Mouse (Mus musculus): Measurements from ENCODE around the gene Dpysl4. TPM values are rescaled to one million over a fixed set of nuclear protein-coding genes. Genes with fewer than 3 reads are reported as not detected.

The Dpysl4 gene
- polyA plus RNA-seq, 1 experiment from 2014 or later: 107 TPM

DNA sequence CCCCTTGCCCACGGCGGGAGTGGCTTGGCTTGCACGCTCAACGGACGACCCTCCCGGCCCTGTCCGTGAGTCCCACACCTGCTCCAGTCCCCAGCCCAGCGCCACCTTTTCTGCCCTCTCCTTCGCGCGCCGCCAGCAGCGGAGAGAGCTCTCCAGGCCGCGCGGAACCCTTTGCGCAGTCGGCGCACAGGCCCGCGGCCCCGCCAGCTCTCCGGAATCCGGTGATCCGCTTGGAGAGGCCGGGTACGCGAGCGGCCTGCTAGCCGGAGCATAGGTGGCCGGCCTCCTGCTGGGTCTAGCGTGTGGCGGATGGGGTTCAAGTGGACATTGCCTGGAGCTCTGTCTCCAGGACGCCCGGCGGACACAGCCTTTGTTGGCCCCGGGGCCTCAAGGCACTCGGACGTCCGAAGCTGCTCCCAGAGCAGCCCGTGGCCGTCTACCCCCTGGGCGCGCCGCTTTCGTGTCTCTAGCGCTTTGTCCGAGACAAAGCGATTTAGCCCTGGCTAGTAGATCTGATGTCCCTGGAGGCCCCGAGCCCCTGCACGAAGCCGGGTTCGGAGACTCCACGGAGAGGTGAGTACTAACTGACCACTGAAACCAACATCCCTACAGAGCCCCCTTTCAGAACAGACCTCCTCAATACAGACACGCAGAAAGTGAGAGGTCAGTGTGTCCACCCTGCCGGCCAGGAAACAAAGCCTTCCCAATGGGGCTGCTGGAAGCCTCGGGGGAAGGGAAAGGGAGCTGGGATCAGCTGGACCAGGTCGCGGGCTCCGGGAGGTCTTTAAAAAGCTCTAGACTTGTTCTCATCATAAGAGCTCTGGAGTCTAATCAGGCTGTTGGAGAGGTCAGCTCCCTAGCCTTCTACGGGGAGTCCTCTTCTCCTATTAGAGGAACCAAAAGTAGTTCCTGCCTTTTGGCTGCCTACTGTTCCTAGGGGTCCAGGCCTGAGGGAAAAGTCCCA is 676 bp downstream of the Dpysl4 start:
- Histone ChIP-seq H3K4me3 (peak overlapping the region; percentile 94), H3K9me3 (replicated peaks) (no peaks in the 10 kb centered on the region), H3K27me3 (ENCODE audit: low read depth, poor library complexity, severe bottlenecking) (peaks cover 42% of the 10 kb centered on the region), H3K27ac (replicated peaks) (peak overlapping the region; percentile 96), H3K4me1 (peaks cover 48% of the 10 kb centered on the region), H3K36me3 (peaks cover 38% of the 10 kb centered on the region)
- WGBS: 2% methylated on average over 61 of the region's 61 CpGs
- peak; percentile 73 for DNase-seq (ENCODE audit: low spot score)

DNA sequence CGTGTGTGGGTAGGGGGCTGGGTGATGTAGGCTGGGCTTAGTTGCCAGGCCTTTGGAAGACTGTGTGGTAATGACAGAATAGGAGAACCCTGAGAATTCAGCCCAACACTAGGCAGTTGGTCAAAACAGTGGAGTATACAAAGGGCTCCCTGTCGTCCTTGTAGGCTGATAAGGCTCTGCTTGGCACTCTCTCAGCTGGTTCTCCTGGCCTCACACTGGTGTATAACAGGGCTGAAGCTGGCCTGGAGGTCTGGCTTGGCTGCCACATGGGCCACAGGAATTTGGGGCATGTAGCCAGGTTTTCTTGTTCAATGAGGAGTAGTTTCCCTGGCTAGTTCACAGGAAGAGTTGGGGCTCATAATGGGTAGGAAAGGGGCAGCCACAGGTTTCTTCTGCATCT is 2.0 kb downstream of the Dpysl4 start:
- peaks cover 41% of the 10 kb centered on the region for H3K4me1 ChIP-seq
- peaks cover 51% of the 10 kb centered on the region for H3K36me3 ChIP-seq
- H3K27ac ChIP-seq (replicated peaks): peak overlapping the region; percentile 96; the same call in 1 of the 2 replicates
- WGBS: 79% methylated on average over 2 of the region's 2 CpGs
- H3K27me3 ChIP-seq (ENCODE audit: low read depth, poor library complexity, severe bottlenecking): peaks cover 42% of the 10 kb centered on the region
- DNase-seq (ENCODE audit: low spot score): no peak
- H3K9me3 ChIP-seq (replicated peaks): no peaks in the 10 kb centered on the region
- peak overlapping the region; percentile 94 for H3K4me3 ChIP-seq

DNA sequence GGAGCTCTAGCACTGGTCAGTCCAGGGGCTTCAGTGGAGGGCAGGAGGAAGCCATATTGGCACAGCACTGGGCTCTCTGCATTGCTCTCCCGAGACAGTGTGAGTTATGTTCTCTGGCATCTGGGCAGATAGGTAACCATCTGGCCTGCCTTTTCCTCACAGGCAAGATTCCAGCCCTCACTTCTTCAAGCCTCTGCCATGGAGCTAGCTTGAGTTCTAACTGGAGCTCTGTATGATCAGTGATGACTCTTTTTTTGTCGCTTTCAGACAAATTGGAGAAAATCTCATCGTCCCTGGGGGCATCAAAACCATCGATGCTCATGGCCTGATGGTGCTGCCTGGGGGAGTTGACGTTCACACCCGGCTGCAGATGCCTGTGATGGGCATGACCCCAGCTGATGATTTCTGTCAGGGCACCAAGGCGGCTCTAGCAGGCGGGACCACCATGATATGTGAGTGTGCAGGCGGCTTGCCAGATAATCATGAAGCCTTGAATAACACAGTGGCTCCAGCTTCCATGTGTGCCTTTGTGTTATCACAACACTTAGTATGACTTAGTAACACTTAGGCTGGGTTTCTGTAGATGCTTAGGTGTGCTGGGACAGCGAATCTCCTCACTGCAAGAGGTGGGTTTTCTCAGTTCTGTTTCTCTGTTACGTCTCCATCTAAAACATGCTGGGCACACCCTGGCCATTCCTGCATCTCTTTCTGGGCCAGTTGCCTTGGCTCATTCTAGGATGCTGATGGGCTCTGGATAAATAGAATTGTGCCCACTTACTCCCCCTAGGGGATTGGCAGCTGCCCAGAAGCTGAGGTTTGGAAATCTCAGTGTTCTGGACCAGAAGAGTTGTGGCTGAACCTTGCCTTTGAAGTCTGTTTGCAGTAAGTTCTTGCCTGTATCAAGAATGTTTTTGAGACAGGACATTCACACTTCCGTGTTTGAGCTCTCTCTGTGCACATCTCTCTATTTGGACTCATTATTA is 4.4 kb downstream of the Dpysl4 start:
- no peak overlapping the region for H3K4me3 ChIP-seq
- peaks cover 36% of the 10 kb centered on the region for H3K4me1 ChIP-seq
- WGBS: 91% methylated on average over 12 of the region's 12 CpGs
- peaks cover 75% of the 10 kb centered on the region for H3K36me3 ChIP-seq
- DNase-seq (ENCODE audit: low spot score): no peak
- H3K27ac ChIP-seq (replicated peaks): no peak overlapping the region
- H3K27me3 ChIP-seq (ENCODE audit: low read depth, poor library complexity, severe bottlenecking): peaks cover 29% of the 10 kb centered on the region
- no peaks in the 10 kb centered on the region for H3K9me3 ChIP-seq (replicated peaks)

DNA sequence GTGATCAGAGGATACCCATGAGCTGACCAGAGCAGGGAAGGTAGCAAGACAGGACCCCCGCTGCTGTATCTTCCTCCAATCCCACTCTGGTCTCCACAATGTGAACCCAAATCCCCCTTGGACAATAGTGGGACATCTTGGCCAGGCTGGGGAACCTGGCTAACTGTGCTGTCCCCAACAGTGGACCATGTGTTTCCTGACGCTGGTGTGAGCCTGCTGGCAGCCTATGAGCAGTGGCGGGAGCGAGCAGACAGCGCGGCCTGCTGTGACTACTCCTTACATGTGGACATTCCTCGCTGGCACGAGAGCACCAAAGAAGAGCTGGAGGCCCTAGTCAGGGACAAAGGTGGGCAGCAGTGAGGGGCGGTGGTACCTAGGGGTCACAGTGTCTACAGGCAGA is 5.9 kb downstream of the Dpysl4 start:
- H3K27ac ChIP-seq (replicated peaks): no peak overlapping the region
- no peaks in the 10 kb centered on the region for H3K9me3 ChIP-seq (replicated peaks)
- DNase-seq (ENCODE audit: low spot score): no peak
- H3K36me3 ChIP-seq: peaks cover 90% of the 10 kb centered on the region
- peaks cover 25% of the 10 kb centered on the region for H3K4me1 ChIP-seq
- no peak overlapping the region for H3K4me3 ChIP-seq
- H3K27me3 ChIP-seq (ENCODE audit: low read depth, poor library complexity, severe bottlenecking): peaks cover 15% of the 10 kb centered on the region
- WGBS: 95% methylated on average over 9 of the region's 9 CpGs

DNA sequence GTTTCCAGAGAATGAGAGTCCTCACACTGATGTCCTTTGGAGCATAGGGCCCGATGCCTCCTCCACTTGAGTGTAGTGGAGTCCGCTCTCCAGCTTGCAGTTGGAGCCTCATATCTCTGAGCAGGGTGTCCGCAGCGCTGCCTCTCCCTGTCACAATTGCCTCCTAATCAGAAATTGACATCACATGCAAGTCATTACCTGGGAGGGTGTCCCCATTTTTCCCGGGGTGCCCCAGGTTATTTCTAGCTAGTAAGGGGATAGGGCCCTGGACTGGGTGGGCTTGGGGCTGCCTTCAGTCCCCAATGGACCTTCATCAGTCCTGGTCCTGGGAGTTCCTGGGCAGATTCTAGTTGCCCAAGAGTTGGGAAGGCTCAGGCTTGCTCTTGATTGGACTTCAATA is 6.9 kb downstream of the Dpysl4 start:
- Histone ChIP-seq H3K27ac (replicated peaks) (no peak overlapping the region), H3K36me3 (peaks cover 100% of the 10 kb centered on the region), H3K9me3 (replicated peaks) (no peaks in the 10 kb centered on the region), H3K4me3 (no peak overlapping the region), H3K27me3 (ENCODE audit: low read depth, poor library complexity, severe bottlenecking) (peaks cover 5% of the 10 kb centered on the region), H3K4me1 (peaks cover 15% of the 10 kb centered on the region)
- no peak for DNase-seq (ENCODE audit: low spot score)
- 95% methylated on average over 5 of the region's 5 CpGs for WGBS

DNA sequence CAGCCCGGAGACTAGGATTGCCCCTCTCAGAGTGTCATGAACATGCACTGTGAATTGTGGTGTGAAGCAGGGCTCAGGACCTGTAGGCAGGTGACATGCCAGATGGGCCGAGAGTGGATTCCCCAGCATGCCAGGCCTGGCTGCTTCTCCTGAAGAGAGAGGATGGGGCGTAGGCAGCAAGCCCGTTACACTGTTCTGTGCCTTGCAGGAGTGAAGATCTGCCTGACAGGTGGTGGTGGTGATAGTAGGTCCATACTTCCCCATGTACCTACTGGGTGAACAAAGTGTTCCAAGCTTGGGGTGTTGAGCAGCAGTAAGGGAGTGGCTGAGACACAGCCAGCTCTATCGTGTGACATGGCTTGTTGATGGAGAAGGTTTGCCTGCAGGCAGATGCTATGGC is 7.3 kb downstream of the Dpysl4 start:
- H3K27me3 ChIP-seq (ENCODE audit: low read depth, poor library complexity, severe bottlenecking): peaks cover under 1% of the 10 kb centered on the region; the same call in 1 of the 2 replicates
- H3K4me3 ChIP-seq: no peak overlapping the region
- H3K27ac ChIP-seq (replicated peaks): no peak overlapping the region
- H3K36me3 ChIP-seq: peaks cover 100% of the 10 kb centered on the region
- no peak for DNase-seq (ENCODE audit: low spot score)
- WGBS: 92% methylated on average over 5 of the region's 5 CpGs
- H3K9me3 ChIP-seq (replicated peaks): no peaks in the 10 kb centered on the region
- H3K4me1 ChIP-seq: peaks cover 11% of the 10 kb centered on the region; the same call in 1 of the 2 replicates

DNA sequence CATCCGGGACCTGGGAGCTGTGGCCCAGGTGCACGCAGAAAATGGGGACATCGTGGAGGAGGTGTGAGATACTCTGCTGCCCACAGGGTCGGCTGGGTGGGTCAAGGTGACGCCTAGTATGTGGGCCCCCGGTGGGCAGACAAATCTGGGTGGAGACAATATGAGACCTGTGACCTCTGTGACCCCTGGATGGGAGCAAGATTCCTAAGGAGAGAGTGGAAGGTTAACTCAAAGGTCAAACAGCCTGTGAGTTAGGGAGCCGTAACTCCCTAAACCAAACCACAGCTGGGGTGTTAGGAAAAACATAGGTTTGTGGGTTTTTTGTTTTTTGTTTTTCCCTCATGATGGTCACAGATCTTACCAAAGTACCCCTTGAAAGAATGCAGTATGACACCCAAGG is 8.0 kb downstream of the Dpysl4 start:
- Histone ChIP-seq H3K4me1 (peaks cover 4% of the 10 kb centered on the region; the same call in 1 of the 2 replicates), H3K9me3 (replicated peaks) (no peaks in the 10 kb centered on the region), H3K4me3 (no peak overlapping the region), H3K27ac (replicated peaks) (no peak overlapping the region), H3K27me3 (ENCODE audit: low read depth, poor library complexity, severe bottlenecking) (no peaks in the 10 kb centered on the region), H3K36me3 (peaks cover 100% of the 10 kb centered on the region)
- DNase-seq (ENCODE audit: low spot score): no peak
- 84% methylated on average over 7 of the region's 7 CpGs for WGBS

DNA sequence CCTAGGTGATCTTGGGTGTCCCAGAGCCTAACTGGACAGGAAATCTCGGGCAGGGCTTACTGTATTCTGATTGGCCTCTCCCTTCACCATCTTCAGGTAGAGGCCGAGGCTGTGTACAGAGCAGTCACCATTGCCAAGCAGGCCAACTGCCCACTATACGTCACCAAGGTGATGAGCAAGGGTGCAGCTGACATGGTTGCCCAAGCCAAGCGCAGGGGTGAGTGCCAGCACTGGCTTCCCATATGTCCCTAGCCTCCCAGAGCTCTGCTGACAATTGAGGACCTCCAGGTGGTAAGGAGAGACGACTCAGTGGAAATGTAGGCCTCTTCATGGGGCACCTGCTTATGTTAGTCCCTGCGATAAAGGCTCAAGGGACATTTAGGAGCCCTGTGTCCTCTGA is 9.0 kb downstream of the Dpysl4 start:
- H3K36me3 ChIP-seq: peaks cover 100% of the 10 kb centered on the region
- H3K4me3 ChIP-seq: no peak overlapping the region
- H3K27me3 ChIP-seq (ENCODE audit: low read depth, poor library complexity, severe bottlenecking): no peaks in the 10 kb centered on the region
- WGBS: 87% methylated on average over 6 of the region's 6 CpGs
- no peak overlapping the region for H3K27ac ChIP-seq (replicated peaks)
- no peaks in the 10 kb centered on the region; the same call in 1 of the 2 replicates for H3K4me1 ChIP-seq
- no peak for DNase-seq (ENCODE audit: low spot score)
- H3K9me3 ChIP-seq (replicated peaks): no peaks in the 10 kb centered on the region

DNA sequence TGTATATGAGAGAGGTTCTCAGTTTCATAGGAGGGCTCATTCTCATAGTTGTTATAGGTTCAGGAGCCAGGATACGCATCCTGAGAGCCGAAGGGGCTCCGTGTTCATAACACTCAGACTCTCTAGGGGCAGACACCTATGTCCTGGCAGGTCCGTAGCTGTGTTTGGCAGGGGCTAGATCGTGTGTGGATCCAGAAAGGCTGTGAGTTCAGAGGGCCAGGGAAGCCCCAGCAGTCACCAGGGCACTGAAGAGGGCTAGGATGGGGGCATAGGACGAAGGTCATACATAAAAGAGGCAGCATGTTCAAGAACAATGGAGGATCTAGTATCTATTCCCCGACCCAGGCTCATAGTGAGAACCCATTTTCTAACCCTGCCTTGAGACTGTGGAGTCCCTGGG is 9.5 kb downstream of the Dpysl4 start:
- Histone ChIP-seq H3K4me3 (no peak overlapping the region), H3K9me3 (replicated peaks) (no peaks in the 10 kb centered on the region), H3K4me1 (peaks cover 1% of the 10 kb centered on the region; the same call in 1 of the 2 replicates), H3K36me3 (peaks cover 100% of the 10 kb centered on the region), H3K27ac (replicated peaks) (no peak overlapping the region), H3K27me3 (ENCODE audit: low read depth, poor library complexity, severe bottlenecking) (no peaks in the 10 kb centered on the region)
- no peak for DNase-seq (ENCODE audit: low spot score)
- WGBS: 85% methylated on average over 7 of the region's 7 CpGs

DNA sequence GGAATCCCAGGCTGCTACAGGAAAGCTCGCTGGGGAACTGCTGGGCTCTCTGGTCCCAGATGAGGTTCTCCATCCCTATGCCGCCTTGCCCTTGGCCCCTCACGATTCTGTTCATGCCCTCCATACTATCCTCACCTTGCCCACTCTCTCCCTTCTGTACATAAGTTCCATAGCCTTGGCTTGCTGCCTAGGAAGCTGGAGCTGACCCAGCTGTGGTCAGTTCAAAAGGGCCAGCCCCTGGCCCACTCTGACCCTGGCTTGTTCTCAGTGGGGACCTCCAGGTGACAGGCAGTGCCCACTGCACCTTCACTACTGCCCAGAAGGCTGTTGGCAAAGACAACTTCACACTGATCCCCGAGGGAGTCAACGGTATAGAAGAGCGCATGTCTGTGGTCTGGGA is 10.6 kb downstream of the Dpysl4 start:
- H3K9me3 ChIP-seq (replicated peaks): no peaks in the 10 kb centered on the region
- 97% methylated on average over 6 of the region's 6 CpGs for WGBS
- peaks cover 10% of the 10 kb centered on the region for H3K4me1 ChIP-seq
- no peak overlapping the region for H3K27ac ChIP-seq (replicated peaks)
- DNase-seq (ENCODE audit: low spot score): no peak
- no peaks in the 10 kb centered on the region for H3K27me3 ChIP-seq (ENCODE audit: low read depth, poor library complexity, severe bottlenecking)
- H3K36me3 ChIP-seq: peaks cover 100% of the 10 kb centered on the region
- H3K4me3 ChIP-seq: no peak overlapping the region

DNA sequence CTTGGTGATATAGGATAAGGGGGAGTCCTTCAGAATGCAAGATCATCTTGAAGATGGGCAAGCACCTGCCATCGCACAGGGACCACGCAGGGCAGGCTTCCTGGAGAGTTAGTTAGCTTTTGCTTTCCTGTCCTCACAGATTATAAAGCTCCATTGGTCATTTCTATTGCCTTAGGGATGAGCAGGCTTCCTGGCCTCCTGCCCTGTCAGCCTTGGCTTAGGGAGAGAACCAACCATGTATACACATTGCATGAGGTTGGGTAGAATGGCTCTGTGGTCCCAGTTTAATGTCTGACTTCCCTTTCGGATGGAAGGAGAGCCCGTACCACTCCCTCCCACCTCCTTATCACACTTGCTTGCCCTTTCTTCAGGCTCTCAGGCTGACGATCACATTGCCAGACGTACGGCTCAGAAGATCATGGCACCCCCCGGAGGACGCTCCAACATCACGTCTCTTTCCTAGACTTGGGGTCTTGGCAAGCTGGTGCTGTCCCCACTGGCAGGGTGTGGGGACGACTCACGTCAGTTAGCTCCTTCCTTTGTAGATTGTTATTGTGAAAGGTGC is 14.8 kb downstream of the Dpysl4 start:
- 71% methylated on average over 12 of the region's 12 CpGs for WGBS
- Histone ChIP-seq H3K4me3 (no peak overlapping the region), H3K27ac (replicated peaks) (no peak overlapping the region), H3K27me3 (ENCODE audit: low read depth, poor library complexity, severe bottlenecking) (no peaks in the 10 kb centered on the region), H3K36me3 (peaks cover 71% of the 10 kb centered on the region), H3K4me1 (peaks cover 10% of the 10 kb centered on the region), H3K9me3 (replicated peaks) (no peaks in the 10 kb centered on the region)
- no peak for DNase-seq (ENCODE audit: low spot score)

DNA sequence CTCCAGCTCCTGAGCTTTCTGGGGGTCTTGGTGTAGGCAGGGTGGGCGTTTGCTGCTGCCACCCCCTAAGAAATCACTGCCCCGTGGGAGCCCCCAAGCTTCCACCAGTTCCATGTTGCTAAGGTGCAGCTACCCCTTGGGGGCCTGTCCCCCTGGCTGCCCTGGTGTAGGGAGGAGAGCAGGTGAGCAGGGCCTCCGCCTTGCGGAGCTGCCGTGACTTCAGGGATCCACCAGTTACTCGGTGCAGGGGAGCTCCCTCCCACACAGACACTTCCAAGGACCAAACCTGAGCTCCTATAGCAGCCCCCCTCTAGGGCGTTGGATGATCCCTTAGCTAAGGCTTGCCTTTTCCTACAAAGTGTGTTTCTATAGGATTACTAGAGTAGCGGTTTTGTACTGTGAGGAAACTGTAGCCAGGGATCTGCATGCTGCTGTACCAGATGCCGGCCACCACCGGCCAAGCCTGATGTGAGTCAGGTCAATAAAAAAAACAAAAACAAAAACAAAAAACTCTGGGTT is 15.5 kb downstream of the Dpysl4 start:
- Histone ChIP-seq H3K9me3 (replicated peaks) (no peaks in the 10 kb centered on the region), H3K27ac (replicated peaks) (no peak overlapping the region), H3K4me1 (peaks cover 10% of the 10 kb centered on the region), H3K36me3 (peaks cover 64% of the 10 kb centered on the region), H3K27me3 (ENCODE audit: low read depth, poor library complexity, severe bottlenecking) (no peaks in the 10 kb centered on the region), H3K4me3 (no peak overlapping the region)
- 72% methylated on average over 10 of the region's 10 CpGs for WGBS
- DNase-seq (ENCODE audit: low spot score): no peak
